Mouse (Mus musculus) olfactory bulb, adult 2 months (tissue): ENCODE results near the gene Tbc1d15.

Experiments used
- CTCF ChIP-seq: fragments of 200-500 bp; IDR thresholded peaks from 2 replicates; pipeline ENCODE4 v1.5.1; 2012; ENCODE audit warnings: low read depth, mild to moderate bottlenecking, low read length, moderate library complexity; ENCODE audit not compliant: insufficient read depth
- POLR2A ChIP-seq: fragments of 200-500 bp; IDR thresholded peaks from 2 replicates; pipeline ENCODE4 v1.6.1; 2012; ENCODE audit warnings: mild to moderate bottlenecking, low read depth, low read length, moderate library complexity; ENCODE audit not compliant: insufficient read depth

- TF ChIP-seq POLR2A (peak; percentile 63; the same call in 1 of the 2 replicates), CTCF (no peak)
These were observed at the start of gene Tbc1d15 for GRCm38 (mm10) chr10:115251088-115251934.
